Mouse (Mus musculus) hindbrain, embryonic 16.5 days (tissue): ENCODE measurements around the gene Arhgef3. TPM values are rescaled to one million over a fixed set of nuclear protein-coding genes. Genes with fewer than 3 reads are reported as not detected.

Source experiments
- ATAC-seq: fragments of 200-750 bp; cut with Nextera tagmentation; 2 replicates; pipeline ENCODE4 v1.8.0; 2017; ENCODE audit warnings: moderate TSS enrichment, moderate library complexity
- H3K27ac ChIP-seq: fragments of 300-500 bp; sonication (generic); 2 replicates; pipeline ENCODE4 v1.5.1; 2014; ENCODE audit warnings: low read depth, mild to moderate bottlenecking, control low read depth, low read length, moderate library complexity
- H3K27me3 ChIP-seq: fragments of 300-500 bp; sonication (generic); replicated peaks from 2 replicates; pipeline ENCODE4 v1.6.1; 2014; ENCODE audit warnings: low read length; ENCODE audit not compliant: control insufficient read depth, insufficient read depth
- H3K36me3 ChIP-seq: fragments of 300-500 bp; sonication (generic); 2 replicates; pipeline ENCODE4 v1.6.1; 2014; ENCODE audit warnings: mild to moderate bottlenecking, low read length, moderate library complexity, mixed read lengths; ENCODE audit not compliant: control insufficient read depth, insufficient read depth
- H3K4me1 ChIP-seq: fragments of 300-500 bp; sonication (generic); 2 replicates; pipeline ENCODE4 v1.6.1; 2014; ENCODE audit warnings: low read depth, low read length; ENCODE audit not compliant: control insufficient read depth, insufficient read depth
- H3K4me2 ChIP-seq: fragments of 300-500 bp; sonication (generic); 2 replicates; pipeline ENCODE4 v1.6.1; 2014; ENCODE audit warnings: mild to moderate bottlenecking, low read length, control low read depth, moderate library complexity
- H3K4me3 ChIP-seq: fragments of 300-500 bp; sonication (generic); 2 replicates; pipeline ENCODE4 v1.5.1; 2014; ENCODE audit warnings: mild to moderate bottlenecking, low read length, control low read depth, moderate library complexity
- H3K9ac ChIP-seq: fragments of 300-500 bp; sonication (generic); 2 replicates; pipeline ENCODE4 v1.6.1; 2014; ENCODE audit warnings: low read depth, mild to moderate bottlenecking, control low read depth, low read length, moderate library complexity
- H3K9me3 ChIP-seq: fragments of 300-500 bp; sonication (generic); 2 replicates; pipeline ENCODE4 v1.6.1; 2014; ENCODE audit warnings: mild to moderate bottlenecking, low read length, moderate library complexity; ENCODE audit not compliant: control insufficient read depth
- WGBS: fragments of 180-500 bp; shearing (Covaris S2); extraction: QIAGEN DNeasy Blood & Tissue Kit; methylation state at CpG from one replicate; pipeline ENCODE4 v1.1.7; 2014; 5-methylcytosine and 5-hydroxymethylcytosine counted together
- polyA plus RNA-seq: library from polyadenylated mRNA; unstranded; fragments of >200 nt; fragmentation: Nextera tagmentation; extraction: Ambion mirVana; gene quantifications from 2 replicates; pipeline ENCODE4 v1.2.1, GENCODE M21; 2015

The Arhgef3 gene
- polyA plus RNA-seq, 1 experiment from 2014 or later, result 18.4 TPM

DNA sequence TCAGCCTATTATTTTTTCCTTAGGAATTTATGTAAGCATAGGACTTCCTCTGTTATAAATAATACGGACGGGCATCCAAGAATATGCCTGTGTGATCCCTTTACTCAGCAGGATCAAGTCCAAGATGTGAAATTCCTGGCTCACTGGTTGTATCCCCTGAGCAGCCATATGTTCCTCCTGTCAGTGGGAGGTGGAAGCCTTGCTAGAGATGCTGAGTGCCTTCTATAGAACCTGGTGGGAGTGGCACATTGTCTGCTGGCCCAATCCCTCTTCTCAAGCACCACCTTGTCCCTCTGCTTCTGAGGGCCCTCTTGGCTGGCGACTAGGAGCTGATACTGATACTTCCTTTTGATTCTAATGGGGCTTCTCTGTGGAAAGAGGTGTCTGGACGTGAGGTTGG lies 155.1 kb downstream of the Arhgef3 start:
- Histone ChIP-seq H3K9ac (no peak overlapping the region), H3K27me3 (no peaks in the 10 kb centered on the region), H3K27ac (no peak overlapping the region), H3K4me2 (no peak overlapping the region), H3K4me1 (peaks cover 8% of the 10 kb centered on the region), H3K36me3 (no peaks in the 10 kb centered on the region), H3K9me3 (no peaks in the 10 kb centered on the region), H3K4me3 (no peak overlapping the region)
- 68% methylated on average over 4 of the region's 4 CpGs for WGBS
- ATAC-seq, result no peak

DNA sequence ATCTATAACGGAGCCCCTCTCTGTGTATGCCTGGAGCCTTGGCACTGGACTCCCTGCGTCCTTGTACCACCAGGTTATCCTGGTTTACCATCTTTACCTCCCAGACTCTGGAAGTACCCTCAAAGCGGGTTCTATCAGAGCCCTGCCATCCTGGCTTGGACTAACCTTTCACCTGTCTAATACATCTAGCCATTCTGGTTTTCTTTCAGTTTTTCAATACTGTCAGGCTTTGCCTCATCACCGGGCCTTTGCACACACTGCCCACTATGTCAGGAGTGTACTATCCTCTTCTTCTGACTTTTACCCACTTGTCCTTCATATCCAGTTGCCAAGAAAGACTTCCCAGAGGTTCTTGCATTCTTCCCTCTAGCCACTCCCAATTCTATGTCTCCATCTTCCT lies 155.8 kb downstream of the Arhgef3 start:
- Histone ChIP-seq H3K9me3 (no peaks in the 10 kb centered on the region), H3K4me1 (peaks cover 8% of the 10 kb centered on the region), H3K36me3 (no peaks in the 10 kb centered on the region), H3K27ac (no peak overlapping the region), H3K27me3 (no peaks in the 10 kb centered on the region), H3K4me3 (no peak overlapping the region), H3K4me2 (no peak overlapping the region), H3K9ac (no peak overlapping the region)
- no peak for ATAC-seq
- 97% methylated on average over 4 of the region's 4 CpGs for WGBS

DNA sequence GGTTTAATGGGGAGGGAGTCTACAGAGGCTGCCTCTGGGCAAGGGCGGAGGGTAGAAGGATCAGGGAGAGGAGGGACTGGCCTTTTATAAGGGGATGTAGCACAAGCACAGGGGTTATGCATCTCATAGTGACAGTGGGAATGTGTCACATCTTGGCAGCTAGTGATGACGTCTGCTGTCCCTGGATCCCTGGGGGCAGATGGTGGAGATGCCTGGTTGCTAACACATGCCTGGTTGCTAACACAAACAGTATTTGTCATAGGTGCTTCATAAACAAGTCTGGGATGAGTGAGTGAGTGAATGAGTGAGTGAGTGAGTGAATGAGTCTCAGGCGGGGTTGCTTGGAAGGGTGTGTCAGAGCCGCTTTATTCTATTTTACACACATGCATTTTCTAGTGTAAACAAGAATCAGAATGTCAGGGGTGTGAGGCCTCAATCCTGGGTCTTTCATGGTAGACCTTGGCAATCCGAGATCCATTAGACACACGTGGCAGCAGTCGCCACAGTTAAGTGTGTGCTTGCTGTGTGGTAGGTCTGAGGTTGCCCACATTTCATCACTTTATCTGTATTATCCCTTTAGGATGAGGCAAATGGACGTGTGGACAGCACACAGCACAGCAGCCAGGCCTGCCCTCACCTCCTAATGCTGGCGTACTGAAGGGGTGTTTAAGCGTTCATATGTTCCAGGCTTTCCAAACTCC lies 156.8 kb downstream of the Arhgef3 start:
- Histone ChIP-seq H3K9me3 (no peaks in the 10 kb centered on the region), H3K9ac (no peak overlapping the region), H3K36me3 (no peaks in the 10 kb centered on the region), H3K4me1 (peaks cover 8% of the 10 kb centered on the region), H3K4me2 (no peak overlapping the region), H3K4me3 (no peak overlapping the region), H3K27ac (no peak overlapping the region; the same call in 1 of the 2 replicates), H3K27me3 (no peaks in the 10 kb centered on the region)
- 70% methylated on average over 10 of the region's 10 CpGs for WGBS
- ATAC-seq, result no peak

DNA sequence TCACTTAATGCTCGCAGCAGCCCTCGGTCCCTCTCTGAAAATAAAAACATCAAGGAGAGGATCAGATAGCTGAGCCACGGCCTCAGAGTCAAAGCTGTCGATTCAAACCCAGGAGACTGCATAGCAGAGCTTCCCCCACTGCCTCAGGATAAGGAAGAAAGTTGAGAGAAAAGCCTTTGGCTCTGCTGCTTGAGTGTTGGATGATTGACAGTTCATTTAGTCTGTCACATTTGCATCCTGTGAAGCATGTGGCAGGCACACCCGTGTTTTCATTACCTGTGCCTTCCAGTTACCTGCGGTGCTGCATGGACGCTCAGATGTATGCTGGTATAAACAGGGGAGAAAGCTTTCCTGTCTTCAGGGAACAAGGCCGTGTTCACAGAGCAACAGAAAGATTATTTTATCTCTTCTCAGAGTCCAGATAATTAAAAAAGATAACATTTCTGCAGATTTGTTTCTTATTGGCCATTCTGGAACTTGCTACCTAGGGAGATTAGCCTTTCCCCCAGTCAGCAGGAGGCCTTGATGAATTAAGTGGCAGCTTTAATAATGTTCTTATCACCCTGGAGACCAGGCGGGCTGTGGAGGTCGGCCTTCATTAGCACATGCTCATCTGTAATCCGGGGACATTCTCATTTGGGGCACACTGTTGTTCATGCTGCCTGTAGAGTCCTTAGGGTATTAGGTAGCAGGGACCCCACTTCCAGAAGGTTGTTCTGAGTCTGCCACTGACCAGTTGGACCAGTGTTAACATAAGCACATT lies 157.6 kb downstream of the Arhgef3 start:
- Histone ChIP-seq H3K27me3 (no peaks in the 10 kb centered on the region), H3K4me3 (no peak overlapping the region), H3K4me2 (no peak overlapping the region), H3K9ac (no peak overlapping the region), H3K27ac (no peak overlapping the region; the same call in 1 of the 2 replicates), H3K36me3 (no peaks in the 10 kb centered on the region), H3K9me3 (no peaks in the 10 kb centered on the region), H3K4me1 (peaks cover 8% of the 10 kb centered on the region)
- ATAC-seq, result no peak
- WGBS, result 25% methylated on average over 11 of the region's 11 CpGs

DNA sequence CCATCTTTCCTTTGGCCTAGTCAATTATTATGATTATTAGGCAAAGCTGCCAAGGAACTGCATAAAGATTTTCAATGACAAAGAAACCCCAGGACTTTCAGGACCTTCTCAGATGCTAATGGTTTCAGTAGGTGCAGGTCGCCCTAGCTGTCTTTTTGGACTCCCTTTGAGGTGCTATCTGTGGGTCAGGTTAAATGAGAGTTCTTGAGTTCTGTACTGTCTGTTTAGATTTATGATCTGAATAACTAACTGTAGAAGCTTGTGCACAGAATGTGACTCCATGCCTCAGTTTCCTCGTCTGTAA lies 158.1 kb downstream of the Arhgef3 start:
- H3K9me3 ChIP-seq, result no peaks in the 10 kb centered on the region
- no peak for ATAC-seq
- no peaks in the 10 kb centered on the region for H3K36me3 ChIP-seq
- peaks cover 8% of the 10 kb centered on the region for H3K4me1 ChIP-seq
- no peak overlapping the region for H3K9ac ChIP-seq
- no peak overlapping the region for H3K27ac ChIP-seq
- H3K27me3 ChIP-seq, result no peaks in the 10 kb centered on the region
- no peak overlapping the region for H3K4me3 ChIP-seq
- 57% methylated on average over 2 of the region's 2 CpGs for WGBS
- no peak overlapping the region for H3K4me2 ChIP-seq

DNA sequence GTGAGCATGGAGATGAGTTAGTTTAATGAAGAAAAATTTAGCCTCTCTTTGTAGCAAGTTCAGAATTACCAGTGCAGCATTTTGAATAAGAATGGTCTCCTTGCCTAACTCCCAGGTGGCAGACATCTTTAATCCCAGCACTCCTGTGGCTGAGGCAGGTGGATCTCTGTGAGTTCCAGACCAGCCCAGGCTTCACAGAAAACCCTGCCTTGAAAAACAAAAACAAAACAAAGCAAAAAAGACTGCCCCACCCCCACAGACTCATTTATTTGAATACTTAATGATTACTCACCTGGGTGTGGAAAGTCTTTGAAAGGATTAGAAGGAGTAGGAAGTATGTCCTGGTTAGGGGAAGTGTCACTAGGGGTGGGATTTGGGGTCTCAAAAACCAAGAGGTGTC lies 158.5 kb downstream of the Arhgef3 start:
- Histone ChIP-seq H3K36me3 (no peaks in the 10 kb centered on the region), H3K27me3 (no peaks in the 10 kb centered on the region), H3K27ac (no peak overlapping the region), H3K4me1 (peaks cover 8% of the 10 kb centered on the region), H3K4me2 (no peak overlapping the region), H3K4me3 (no peak overlapping the region), H3K9ac (no peak overlapping the region), H3K9me3 (no peaks in the 10 kb centered on the region)
- no peak for ATAC-seq

DNA sequence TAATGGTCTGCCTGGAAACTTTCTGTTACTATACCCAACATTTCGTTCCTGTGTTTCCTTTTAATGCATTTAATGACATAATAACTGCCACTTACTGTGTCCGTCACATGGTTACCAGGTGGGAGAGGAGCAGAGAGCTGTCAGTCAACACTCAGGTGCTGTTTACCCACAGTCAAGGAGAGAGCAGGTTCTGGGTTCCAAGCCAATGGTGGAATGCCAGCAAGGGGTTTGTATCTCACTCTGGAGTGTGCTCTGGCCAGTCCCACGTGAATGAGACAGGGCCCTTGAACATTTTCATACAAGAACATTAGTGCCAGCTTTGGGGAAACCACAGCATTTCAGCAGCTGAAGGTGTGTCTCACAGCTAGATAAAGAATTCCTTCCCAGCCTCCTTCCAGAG lies 162.6 kb downstream of the Arhgef3 start:
- Histone ChIP-seq H3K27me3 (no peaks in the 10 kb centered on the region), H3K27ac (no peak overlapping the region), H3K36me3 (no peaks in the 10 kb centered on the region), H3K4me1 (peaks cover 3% of the 10 kb centered on the region), H3K4me3 (no peak overlapping the region), H3K4me2 (no peak overlapping the region), H3K9ac (no peak overlapping the region), H3K9me3 (no peaks in the 10 kb centered on the region)
- ATAC-seq, result no peak
- 90% methylated on average over 3 of the region's 3 CpGs for WGBS

DNA sequence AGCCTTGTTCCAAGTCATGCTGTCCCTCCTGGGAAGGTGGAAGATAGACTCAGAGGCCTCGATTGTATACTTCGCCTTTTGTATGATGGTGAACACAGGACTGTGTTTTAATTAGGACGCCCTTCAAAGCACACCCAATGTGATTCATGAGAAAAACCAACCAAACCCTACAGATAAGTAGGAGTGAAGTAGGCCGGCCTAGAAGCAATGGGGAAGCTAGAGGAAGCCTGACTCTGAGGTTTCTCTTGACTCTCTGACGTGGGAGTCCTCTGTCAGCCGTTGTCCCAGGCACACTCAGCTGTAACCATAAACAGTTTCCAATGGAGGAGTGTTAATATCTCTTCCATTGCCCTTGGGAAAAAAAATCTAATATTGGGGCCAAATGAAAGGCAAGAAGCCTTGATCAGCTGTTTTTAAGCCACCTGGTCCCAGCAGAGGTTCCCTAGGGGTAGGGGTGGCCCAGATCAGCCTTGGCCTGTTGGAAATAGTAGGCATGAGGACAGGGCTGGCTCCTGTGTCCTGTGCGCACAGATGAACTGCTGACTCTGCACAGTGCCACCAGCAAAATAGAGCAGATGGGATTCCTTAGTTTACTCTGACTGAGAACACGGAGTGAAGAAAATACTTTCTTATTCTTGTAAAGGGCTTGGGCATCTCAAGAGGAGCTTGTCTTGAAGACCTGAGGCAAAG lies 165.6 kb downstream of the Arhgef3 start:
- no peak overlapping the region for H3K4me2 ChIP-seq
- no peaks in the 10 kb centered on the region for H3K9me3 ChIP-seq
- H3K27me3 ChIP-seq, result no peaks in the 10 kb centered on the region
- no peak overlapping the region for H3K4me3 ChIP-seq
- no peak overlapping the region for H3K9ac ChIP-seq
- ATAC-seq, result no peak
- 83% methylated on average over 8 of the region's 8 CpGs for WGBS
- H3K4me1 ChIP-seq, result peaks cover 4% of the 10 kb centered on the region; the same call in 1 of the 2 replicates
- H3K36me3 ChIP-seq, result no peaks in the 10 kb centered on the region
- H3K27ac ChIP-seq, result no peak overlapping the region

DNA sequence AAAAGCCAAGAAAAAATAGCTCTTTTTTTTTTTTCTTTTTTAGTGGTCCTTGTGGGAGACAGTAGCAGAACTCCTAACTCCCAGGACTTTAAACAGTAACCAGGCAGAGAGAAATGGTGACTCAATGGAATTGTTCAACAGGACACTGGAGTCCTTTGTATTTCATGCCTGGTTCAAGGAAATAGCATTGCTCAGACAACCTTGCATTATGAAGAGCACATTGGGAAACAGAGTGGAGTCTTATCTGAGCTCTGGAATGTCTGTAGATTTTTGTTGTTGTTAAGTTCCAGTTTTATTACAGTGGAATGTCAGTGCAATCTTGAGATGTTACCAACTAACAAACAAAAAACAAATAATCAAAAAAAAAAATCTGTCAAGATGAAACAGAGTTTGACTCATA lies 169.3 kb downstream of the Arhgef3 start:
- Histone ChIP-seq H3K27me3 (no peaks in the 10 kb centered on the region), H3K27ac (no peak overlapping the region), H3K4me3 (no peak overlapping the region), H3K4me2 (no peak overlapping the region), H3K9me3 (no peaks in the 10 kb centered on the region), H3K9ac (no peak overlapping the region), H3K36me3 (no peaks in the 10 kb centered on the region), H3K4me1 (peaks cover 4% of the 10 kb centered on the region; the same call in 1 of the 2 replicates)
- no peak for ATAC-seq
